Mouse (Mus musculus): ENCODE measurements at regions not wholly inside any gene's neighbourhood (a gene's known extent, or its start where the extent isn't known, plus 50 kb on each side); places are given as distances from the start of the nearest gene placed in this dataset.

DNA sequence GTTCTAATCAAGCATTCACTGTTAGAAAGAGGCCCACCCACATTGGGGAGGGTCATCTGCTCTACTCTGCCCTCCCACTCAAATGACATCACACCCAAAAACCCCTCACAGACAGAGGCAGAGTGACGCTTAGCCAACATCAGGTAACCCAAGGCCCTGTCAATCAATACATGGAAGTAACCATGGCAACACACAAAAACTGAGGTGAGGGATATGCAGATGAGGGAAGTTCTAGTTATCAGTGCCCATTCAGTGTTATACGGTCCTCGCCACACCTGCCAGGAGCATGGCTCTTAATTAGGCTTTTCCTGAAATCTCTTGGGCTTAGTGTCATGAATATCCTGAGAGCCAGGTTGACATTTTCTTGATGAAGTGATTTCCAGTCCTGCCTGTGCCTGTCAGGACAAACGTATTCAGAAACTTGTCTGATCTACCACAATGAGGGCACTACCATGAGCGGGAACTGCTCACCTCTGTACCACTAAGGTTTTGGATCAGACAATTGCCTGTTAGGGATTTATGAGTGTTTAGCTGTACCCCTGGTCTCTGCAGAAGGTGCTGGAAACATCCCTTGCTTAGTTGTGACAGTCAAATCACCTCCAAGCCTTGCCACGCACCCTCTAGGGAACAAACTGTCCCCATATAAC is 210.4 kb upstream of the Cdh4 start:
- no peaks in the 10 kb centered on the region for H3K36me3 ChIP-seq
- ATAC-seq (ENCODE audit: insufficient number of reproducible peaks, insufficient read depth, low FRiP score, low TSS enrichment, low read depth): no peak
- no peak overlapping the region for H3K4me2 ChIP-seq
- 83% methylated on average over 6 of the region's 6 CpGs for WGBS
- no peak overlapping the region for H3K9ac ChIP-seq (replicated peaks)
- no peaks in the 10 kb centered on the region for H3K27me3 ChIP-seq
- H3K4me3 ChIP-seq (replicated peaks): no peak overlapping the region
- H3K4me1 ChIP-seq (replicated peaks): peaks cover 10% of the 10 kb centered on the region; the same call in 1 of the 2 replicates
- no peaks in the 10 kb centered on the region for H3K9me3 ChIP-seq
- H3K27ac ChIP-seq: no peak overlapping the region

DNA sequence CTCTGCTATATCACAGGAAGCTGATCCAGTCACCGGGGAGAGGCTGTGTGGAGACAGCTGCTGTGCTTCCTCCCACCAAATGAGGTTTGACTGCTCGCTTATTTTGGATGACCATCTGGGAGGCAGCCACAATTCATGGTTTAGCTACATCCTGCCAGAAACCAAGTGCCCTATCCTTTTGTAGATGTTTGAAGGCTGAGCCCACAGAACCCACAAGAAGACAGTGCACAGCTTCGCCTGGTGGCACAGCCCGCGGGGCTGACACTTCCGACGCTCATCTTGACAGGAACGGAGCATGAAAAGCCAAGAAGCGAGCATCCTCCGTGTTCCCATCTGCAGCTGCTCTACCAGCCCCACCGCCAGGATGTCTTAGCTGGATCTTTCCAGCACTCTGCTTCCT is 204.1 kb upstream of the Cdh4 start:
- H3K4me1 ChIP-seq (replicated peaks): no peaks in the 10 kb centered on the region
- WGBS: 88% methylated on average over 11 of the region's 11 CpGs
- H3K27me3 ChIP-seq: no peaks in the 10 kb centered on the region
- H3K4me2 ChIP-seq: no peak overlapping the region
- ATAC-seq (ENCODE audit: insufficient number of reproducible peaks, insufficient read depth, low FRiP score, low TSS enrichment, low read depth): no peak
- H3K4me3 ChIP-seq (replicated peaks): no peak overlapping the region
- no peak overlapping the region for H3K9ac ChIP-seq (replicated peaks)
- no peaks in the 10 kb centered on the region for H3K9me3 ChIP-seq
- H3K36me3 ChIP-seq: no peaks in the 10 kb centered on the region
- no peak overlapping the region for H3K27ac ChIP-seq

DNA sequence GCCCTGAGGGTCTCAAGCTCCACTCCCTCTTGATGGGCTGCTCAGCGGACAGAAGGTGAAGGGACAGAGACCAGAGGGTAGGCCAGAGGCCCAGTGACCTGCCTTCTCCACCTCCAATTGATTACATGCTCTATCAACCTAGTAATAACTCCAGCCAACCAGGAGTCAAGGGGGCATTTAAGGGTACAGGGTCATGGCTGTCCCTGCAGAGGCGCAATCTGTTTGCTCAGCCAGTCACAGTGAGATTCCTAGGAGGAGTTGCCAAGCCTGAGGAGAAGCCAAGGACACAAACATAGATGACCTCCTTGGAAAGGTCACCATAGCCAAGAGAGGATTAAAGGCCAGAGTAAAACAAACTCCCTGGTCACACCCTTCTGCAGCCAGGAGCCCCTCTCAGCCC is 181.3 kb upstream of the Cdh4 start:
- H3K27ac ChIP-seq: no peak overlapping the region
- no peak overlapping the region for H3K9ac ChIP-seq (replicated peaks)
- no peaks in the 10 kb centered on the region for H3K4me1 ChIP-seq (replicated peaks)
- H3K4me2 ChIP-seq: no peak overlapping the region
- no peak for ATAC-seq (ENCODE audit: insufficient number of reproducible peaks, insufficient read depth, low FRiP score, low TSS enrichment, low read depth)
- no peaks in the 10 kb centered on the region for H3K27me3 ChIP-seq
- 79% methylated on average over 2 of the region's 2 CpGs for WGBS
- no peaks in the 10 kb centered on the region for H3K9me3 ChIP-seq
- no peaks in the 10 kb centered on the region for H3K36me3 ChIP-seq
- no peak overlapping the region for H3K4me3 ChIP-seq (replicated peaks)

DNA sequence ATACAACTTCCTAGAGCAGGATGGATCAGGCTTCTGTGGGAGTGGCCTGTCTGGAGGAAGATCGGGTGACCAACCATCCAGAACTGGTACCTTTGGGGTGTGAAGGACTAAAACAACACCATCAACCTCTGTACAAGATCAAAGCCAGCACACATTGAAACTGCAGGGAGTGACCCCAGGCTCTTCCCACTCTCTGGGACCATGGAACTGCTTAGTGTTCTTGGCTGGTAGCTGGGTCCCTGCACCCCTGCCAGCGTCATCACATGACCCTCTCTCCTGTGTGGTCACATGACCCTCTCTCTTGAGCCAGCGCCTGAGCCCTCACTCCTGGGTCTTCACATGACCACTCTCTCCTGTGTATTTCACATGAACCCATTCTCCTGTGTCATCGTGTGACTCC is 178.3 kb upstream of the Cdh4 start:
- H3K27ac ChIP-seq: no peak overlapping the region
- ATAC-seq (ENCODE audit: insufficient number of reproducible peaks, insufficient read depth, low FRiP score, low TSS enrichment, low read depth): no peak
- H3K4me2 ChIP-seq: no peak overlapping the region
- H3K9me3 ChIP-seq: no peaks in the 10 kb centered on the region
- H3K4me1 ChIP-seq (replicated peaks): no peaks in the 10 kb centered on the region
- 74% methylated on average over 4 of the region's 4 CpGs for WGBS
- no peak overlapping the region for H3K4me3 ChIP-seq (replicated peaks)
- H3K36me3 ChIP-seq: no peaks in the 10 kb centered on the region
- H3K27me3 ChIP-seq: no peaks in the 10 kb centered on the region
- H3K9ac ChIP-seq (replicated peaks): no peak overlapping the region

DNA sequence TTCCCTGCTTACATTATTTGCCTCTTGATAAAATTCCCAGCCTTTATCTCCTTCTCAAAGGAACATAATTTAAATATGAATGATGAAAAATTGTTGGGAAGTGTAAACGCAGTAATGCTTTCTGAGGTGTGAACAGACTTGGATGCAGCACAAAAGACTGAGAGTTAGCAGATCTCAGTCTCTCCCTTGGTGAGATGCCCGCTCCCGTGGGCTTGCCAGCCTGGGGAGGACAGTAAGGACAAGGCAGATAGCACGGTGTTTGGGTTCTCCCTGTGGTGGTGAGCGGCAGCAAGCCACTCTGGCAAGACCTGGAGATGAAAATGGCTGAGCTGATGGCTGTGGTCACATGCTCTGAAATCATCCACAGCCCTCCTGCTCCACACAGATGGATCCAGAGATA is 176.8 kb upstream of the Cdh4 start:
- 76% methylated on average over 5 of the region's 5 CpGs for WGBS
- Histone ChIP-seq H3K4me3 (replicated peaks) (no peak overlapping the region), H3K27me3 (no peaks in the 10 kb centered on the region), H3K4me1 (replicated peaks) (no peaks in the 10 kb centered on the region), H3K9me3 (no peaks in the 10 kb centered on the region), H3K36me3 (no peaks in the 10 kb centered on the region), H3K4me2 (no peak overlapping the region), H3K27ac (no peak overlapping the region), H3K9ac (replicated peaks) (no peak overlapping the region)
- ATAC-seq (ENCODE audit: insufficient number of reproducible peaks, insufficient read depth, low FRiP score, low TSS enrichment, low read depth): no peak

DNA sequence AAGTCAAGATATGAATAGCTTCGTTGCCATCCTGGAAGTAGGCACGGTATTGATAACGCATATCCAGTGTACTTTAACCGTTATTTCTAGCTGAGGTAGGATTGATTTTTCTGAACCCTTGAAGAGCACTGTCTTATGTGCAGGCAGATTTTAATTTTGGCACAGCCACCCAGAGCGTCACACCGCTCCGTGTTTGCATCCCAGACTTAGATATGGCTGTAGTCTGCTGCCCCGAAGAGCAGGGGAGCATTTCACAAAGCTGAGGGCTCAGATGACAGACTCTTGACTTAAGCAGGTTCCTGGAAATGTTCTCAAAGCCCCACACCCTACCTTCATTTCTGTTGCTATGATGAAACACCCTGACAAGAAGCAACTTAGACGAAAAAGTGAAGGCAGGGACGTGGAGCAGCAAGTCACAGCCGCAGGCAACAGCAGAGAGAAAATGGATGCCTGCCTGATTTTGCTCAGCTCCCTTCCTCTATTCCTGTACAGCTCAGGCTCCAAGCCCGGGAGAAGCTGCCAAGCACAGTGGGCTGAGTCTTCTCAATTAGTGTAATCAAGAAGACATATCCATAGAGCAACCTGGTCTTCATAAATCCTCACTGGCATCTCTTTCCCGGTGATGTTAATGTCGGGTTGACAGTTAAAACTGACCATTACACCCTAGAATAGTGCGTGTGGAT is 164.9 kb upstream of the Cdh4 start:
- H3K27me3 ChIP-seq: no peaks in the 10 kb centered on the region
- 89% methylated on average over 15 of the region's 15 CpGs for WGBS
- H3K4me2 ChIP-seq: no peak overlapping the region
- no peaks in the 10 kb centered on the region for H3K9me3 ChIP-seq
- H3K27ac ChIP-seq: no peak overlapping the region
- H3K4me1 ChIP-seq (replicated peaks): no peaks in the 10 kb centered on the region
- no peak overlapping the region for H3K9ac ChIP-seq (replicated peaks)
- H3K36me3 ChIP-seq: no peaks in the 10 kb centered on the region
- no peak overlapping the region for H3K4me3 ChIP-seq (replicated peaks)
- no peak for ATAC-seq (ENCODE audit: insufficient number of reproducible peaks, insufficient read depth, low FRiP score, low TSS enrichment, low read depth)

DNA sequence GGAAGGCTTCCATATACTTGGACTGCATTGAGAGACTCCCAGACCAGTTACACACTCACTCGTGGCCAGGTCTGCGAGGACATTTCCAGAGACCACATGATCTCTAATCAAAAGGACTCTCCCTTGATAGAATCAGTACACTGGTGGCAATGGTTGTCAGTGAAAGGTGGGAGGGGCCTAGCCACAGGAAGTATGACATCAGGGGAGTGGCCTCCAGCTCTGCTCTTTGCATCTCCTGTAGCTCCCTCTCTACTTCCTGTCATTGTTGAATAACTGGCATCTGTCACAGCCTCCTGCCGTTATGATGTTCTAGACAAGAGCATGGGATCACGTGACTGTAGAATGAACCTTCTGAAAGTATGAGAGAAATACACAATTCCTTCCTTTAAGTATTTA is 164.3 kb upstream of the Cdh4 start:
- H3K9me3 ChIP-seq: no peaks in the 10 kb centered on the region
- no peaks in the 10 kb centered on the region for H3K27me3 ChIP-seq
- H3K4me1 ChIP-seq (replicated peaks): no peaks in the 10 kb centered on the region
- no peak overlapping the region for H3K4me2 ChIP-seq
- H3K27ac ChIP-seq: no peak overlapping the region
- no peak overlapping the region for H3K9ac ChIP-seq (replicated peaks)
- ATAC-seq (ENCODE audit: insufficient number of reproducible peaks, insufficient read depth, low FRiP score, low TSS enrichment, low read depth): no peak
- no peak overlapping the region for H3K4me3 ChIP-seq (replicated peaks)
- H3K36me3 ChIP-seq: no peaks in the 10 kb centered on the region
- WGBS: 86% methylated on average over 4 of the region's 4 CpGs

DNA sequence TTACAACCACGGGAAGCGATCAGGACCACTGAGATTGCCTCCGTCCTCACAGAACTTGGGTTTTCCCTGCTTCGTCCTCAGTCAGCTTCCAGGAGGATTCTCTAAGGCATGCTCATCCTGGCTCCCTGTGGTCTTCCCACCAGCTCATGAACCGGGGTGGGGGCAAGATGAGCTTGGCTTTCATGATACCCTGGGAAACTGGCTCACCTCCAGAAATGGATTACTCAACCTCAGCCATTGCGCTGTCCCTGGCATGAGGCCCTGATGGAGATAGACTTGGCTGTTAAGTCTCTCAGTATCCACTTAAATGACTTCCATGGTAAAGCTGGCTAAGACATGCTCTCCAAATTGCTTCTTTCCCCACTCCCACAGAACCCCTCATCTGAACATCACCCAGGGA is 160.0 kb upstream of the Cdh4 start:
- Histone ChIP-seq H3K4me1 (replicated peaks) (no peaks in the 10 kb centered on the region), H3K27me3 (no peaks in the 10 kb centered on the region), H3K9ac (replicated peaks) (no peak overlapping the region), H3K36me3 (no peaks in the 10 kb centered on the region), H3K9me3 (no peaks in the 10 kb centered on the region), H3K27ac (no peak overlapping the region), H3K4me3 (replicated peaks) (no peak overlapping the region), H3K4me2 (no peak overlapping the region)
- no peak for ATAC-seq (ENCODE audit: insufficient number of reproducible peaks, insufficient read depth, low FRiP score, low TSS enrichment, low read depth)
- 91% methylated on average over 6 of the region's 6 CpGs for WGBS

DNA sequence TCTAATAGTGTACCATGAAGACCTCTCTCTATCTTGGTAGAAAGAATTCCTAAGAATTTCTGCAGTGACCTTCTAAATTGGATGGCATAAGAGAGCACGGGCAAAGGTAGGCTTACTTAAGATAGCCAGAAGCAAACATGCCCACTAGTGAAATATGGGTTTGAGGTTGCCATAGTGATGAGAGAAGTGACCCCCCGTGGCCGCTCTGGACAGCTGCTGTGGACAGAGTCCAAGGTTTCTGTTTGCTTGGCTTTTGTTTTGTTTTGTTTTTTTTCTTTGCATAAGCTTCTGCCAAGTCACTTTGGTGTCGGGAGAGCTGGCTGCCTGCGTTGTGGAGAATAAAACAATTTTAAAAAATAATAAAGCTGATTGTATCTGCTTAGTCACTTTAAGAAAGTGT is 151.8 kb upstream of the Cdh4 start:
- Histone ChIP-seq H3K27me3 (no peaks in the 10 kb centered on the region), H3K4me1 (replicated peaks) (peaks cover 12% of the 10 kb centered on the region), H3K36me3 (no peaks in the 10 kb centered on the region), H3K9me3 (no peaks in the 10 kb centered on the region), H3K9ac (replicated peaks) (no peak overlapping the region), H3K4me2 (no peak overlapping the region), H3K27ac (no peak overlapping the region), H3K4me3 (replicated peaks) (no peak overlapping the region)
- 69% methylated on average over 5 of the region's 5 CpGs for WGBS
- ATAC-seq (ENCODE audit: insufficient number of reproducible peaks, insufficient read depth, low FRiP score, low TSS enrichment, low read depth): no peak

DNA sequence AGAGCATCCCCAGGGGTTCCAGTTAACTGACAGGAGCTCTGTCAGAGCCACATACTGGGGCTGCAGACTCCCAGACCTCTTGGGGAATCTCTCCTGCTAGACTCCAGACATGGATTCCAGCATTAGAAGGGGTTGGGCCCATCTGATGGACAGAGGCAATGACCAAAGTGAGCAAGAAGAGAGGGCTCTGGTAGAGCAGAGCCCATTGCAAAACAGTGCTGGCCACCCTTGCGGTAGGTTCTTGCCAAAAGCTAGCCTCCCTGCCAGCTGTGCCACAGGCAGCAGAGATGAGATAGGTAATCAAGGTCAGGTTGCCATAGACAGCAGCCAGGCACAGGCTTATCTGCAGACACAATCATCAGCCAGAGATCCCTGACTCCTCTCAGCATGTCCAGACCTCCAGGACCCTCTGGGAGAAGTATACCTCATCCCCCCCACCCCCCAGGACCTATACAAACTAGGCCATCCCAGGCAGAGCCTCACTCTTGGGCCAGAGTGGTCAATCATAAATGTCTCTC is 151.1 kb upstream of the Cdh4 start:
- Histone ChIP-seq H3K4me2 (no peak overlapping the region), H3K9ac (replicated peaks) (no peak overlapping the region), H3K27me3 (no peaks in the 10 kb centered on the region), H3K4me1 (replicated peaks) (peaks cover 12% of the 10 kb centered on the region), H3K4me3 (replicated peaks) (no peak overlapping the region), H3K9me3 (no peaks in the 10 kb centered on the region), H3K27ac (no peak overlapping the region), H3K36me3 (no peaks in the 10 kb centered on the region)
- ATAC-seq (ENCODE audit: insufficient number of reproducible peaks, insufficient read depth, low FRiP score, low TSS enrichment, low read depth): no peak
- 89% methylated on average over 1 of the region's 1 CpGs for WGBS

DNA sequence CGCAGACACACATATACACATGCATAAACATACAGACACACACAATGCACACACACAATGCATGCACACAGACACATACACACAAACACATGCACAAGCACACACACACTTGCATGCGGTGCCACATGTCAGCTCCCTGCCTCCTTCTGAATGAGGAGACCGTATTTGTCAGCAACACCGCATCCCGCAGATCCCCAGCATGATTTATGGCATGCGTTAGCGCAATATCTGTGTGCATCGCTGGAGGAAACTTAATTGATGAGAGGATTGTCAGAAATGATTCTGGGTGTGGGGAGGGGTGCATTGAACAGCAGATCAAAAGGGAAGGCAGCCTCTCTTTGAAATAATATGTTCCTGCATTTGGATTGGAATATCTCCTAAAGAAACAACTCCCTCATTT is 150.3 kb upstream of the Cdh4 start:
- no peak for ATAC-seq (ENCODE audit: insufficient number of reproducible peaks, insufficient read depth, low FRiP score, low TSS enrichment, low read depth)
- no peaks in the 10 kb centered on the region for H3K36me3 ChIP-seq
- no peaks in the 10 kb centered on the region for H3K27me3 ChIP-seq
- H3K9me3 ChIP-seq: no peaks in the 10 kb centered on the region
- WGBS: 84% methylated on average over 8 of the region's 8 CpGs
- H3K4me1 ChIP-seq (replicated peaks): peaks cover 12% of the 10 kb centered on the region
- no peak overlapping the region for H3K4me3 ChIP-seq (replicated peaks)
- no peak overlapping the region for H3K27ac ChIP-seq
- no peak overlapping the region for H3K4me2 ChIP-seq
- H3K9ac ChIP-seq (replicated peaks): no peak overlapping the region

DNA sequence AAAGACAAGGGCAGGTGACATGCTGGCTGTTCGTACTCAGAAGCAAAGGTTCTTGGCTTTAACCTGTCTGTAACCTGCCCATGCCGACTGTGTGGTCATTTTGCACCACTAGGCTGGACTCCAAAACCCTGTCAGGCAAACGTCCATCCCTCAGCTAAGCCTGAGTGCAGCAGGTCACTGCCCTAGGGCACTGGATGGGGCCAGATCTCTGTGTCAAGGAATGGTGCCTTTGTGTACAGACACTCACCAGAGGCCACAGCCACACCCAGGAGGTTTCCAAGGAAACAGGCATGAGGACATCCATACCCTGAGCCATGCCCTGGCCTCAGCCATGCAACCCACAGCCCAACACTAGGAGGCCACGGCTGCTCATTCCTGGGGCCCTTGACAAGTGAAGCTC is 149.7 kb upstream of the Cdh4 start:
- Histone ChIP-seq H3K27me3 (no peaks in the 10 kb centered on the region), H3K9me3 (no peaks in the 10 kb centered on the region), H3K36me3 (no peaks in the 10 kb centered on the region), H3K27ac (no peak overlapping the region), H3K4me3 (replicated peaks) (no peak overlapping the region), H3K4me1 (replicated peaks) (peaks cover 12% of the 10 kb centered on the region), H3K9ac (replicated peaks) (no peak overlapping the region; the same call in 1 of the 2 replicates), H3K4me2 (no peak overlapping the region)
- ATAC-seq (ENCODE audit: insufficient number of reproducible peaks, insufficient read depth, low FRiP score, low TSS enrichment, low read depth): no peak
- 67% methylated on average over 4 of the region's 4 CpGs for WGBS

All from limb, embryonic 12.5 days (tissue).